Mouse (Mus musculus): Measurements from ENCODE around the gene Pnkd.

DNA sequence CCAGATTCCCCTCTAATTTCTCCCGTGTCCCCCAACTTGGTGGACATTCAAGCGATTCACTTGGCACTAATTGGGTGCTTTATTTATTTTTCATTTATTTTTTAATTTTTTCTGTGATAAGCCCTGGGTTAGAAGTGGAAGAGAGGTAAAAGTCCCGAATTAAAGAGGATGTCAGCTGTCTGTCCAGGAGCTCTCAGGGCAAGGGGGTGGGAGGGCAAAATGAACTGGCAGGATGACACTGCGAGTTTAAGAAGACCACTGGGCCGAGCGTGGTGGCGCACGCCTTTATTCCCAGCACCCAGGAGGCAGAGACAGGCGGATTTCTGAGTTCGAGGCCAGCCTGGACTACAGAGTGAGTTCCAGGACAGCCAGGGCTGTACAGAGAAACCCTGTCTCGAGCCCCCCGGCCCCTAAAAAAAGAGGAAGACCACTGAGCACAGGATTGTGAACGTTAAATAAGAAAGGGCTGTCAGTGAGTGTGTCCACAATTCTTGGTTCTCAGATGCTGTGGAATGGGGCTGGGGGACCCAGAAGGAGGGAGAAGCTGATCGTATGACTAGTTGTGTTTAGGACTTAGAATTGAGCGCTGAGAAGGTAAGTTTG lies 102.8 kb downstream of the Pnkd start:
- TF ChIP-seq CTCF (IDR thresholded peaks at IDR 0.05; ENCODE audit: insufficient read depth, low read length): no peak
- no peak for TF ChIP-seq POLR2A (IDR thresholded peaks at IDR 0.05; ENCODE audit: borderline replicate concordance, extremely low read depth, low read depth, low read length)
